Mouse (Mus musculus): ENCODE results near the gene Dnaic2. TPM values are rescaled to one million over a fixed set of nuclear protein-coding genes. Genes with fewer than 3 reads are reported as not detected.
A peak's percentile ranks its signal among the peaks of the same experiment; 100 is the strongest.

Gene Dnaic2
- total and polyA plus RNA-seq, 2 experiments from 2014 or later, result 3.2 to 3.8 TPM

GRCm38 (mm10) chr11:114683029-114683721 is 44.0 kb upstream of the Dnaic2 start:
- DNase-seq (ENCODE audit: low spot score) (no peak), ATAC-seq (ENCODE audit: low FRiP score) (no peak)
- Histone ChIP-seq H3K9me3 (ENCODE audit: low read length) (no peaks in the 10 kb centered on the region), H3K36me3 (ENCODE audit: insufficient read depth, low read length) (no peaks in the 10 kb centered on the region), H3K4me1 (ENCODE audit: insufficient read depth, low read length) (no peaks in the 10 kb centered on the region), H3K4me2 (ENCODE audit: low read depth, low read length, poor library complexity, severe bottlenecking) (no peak overlapping the region), H3K27ac (ENCODE audit: low read depth, low read length) (no peak overlapping the region), H3K9ac (replicated peaks; ENCODE audit: low read length, poor library complexity, severe bottlenecking) (no peak overlapping the region), H3K27me3 (ENCODE audit: insufficient read depth, low read length) (no peaks in the 10 kb centered on the region), H3K4me3 (ENCODE audit: low read depth, low read length) (no peak overlapping the region)
- 74% methylated on average over 10 of the region's 10 CpGs for WGBS
- no peak for TF ChIP-seq CTCF (IDR thresholded peaks at IDR 0.05)

DNA sequence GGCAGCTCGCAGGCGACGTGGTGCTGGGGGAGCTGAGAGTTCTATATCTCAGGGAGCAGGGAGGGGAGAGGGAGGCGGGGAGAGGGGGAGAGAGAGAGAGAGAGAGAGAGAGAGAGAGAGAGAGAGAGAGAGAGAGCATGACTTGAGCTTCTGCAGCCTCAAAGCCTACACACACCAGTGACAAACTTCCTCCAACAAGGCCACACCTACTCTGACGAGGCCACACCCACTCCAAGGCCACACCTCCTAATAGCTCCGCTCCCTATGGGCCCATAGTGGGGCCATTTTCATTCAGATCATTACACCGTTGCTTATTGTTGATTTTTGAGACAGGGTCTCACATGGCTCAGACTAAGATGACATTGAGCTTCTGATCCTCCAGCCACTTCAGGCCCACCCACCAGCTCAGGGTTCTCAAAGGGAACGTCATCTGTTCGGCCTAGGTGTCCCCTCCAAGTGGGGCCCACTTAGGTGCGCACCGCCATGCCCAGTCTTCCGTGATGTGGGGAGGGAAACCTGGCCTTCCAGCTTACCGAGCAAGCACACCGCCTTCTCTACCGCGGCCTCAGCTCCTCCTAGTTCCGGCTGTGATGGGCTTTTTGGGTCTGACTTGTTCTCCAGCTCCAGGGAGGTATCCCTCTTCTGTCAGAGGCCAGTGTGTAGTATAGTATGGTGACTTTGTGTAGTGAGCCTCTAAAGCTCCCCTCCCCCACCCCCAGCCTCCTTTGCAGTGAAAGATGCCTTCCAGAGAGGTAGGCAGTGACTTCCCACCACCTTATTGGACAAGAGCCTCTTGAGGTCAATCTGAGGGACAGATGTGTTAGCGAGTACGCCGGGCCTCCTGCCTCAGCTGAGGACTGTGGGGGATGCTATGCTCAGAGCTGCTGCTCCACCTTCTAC is 43.2 kb upstream of the Dnaic2 start:
- no peaks in the 10 kb centered on the region for H3K9me3 ChIP-seq (ENCODE audit: low read length)
- no peak overlapping the region for H3K4me3 ChIP-seq (ENCODE audit: low read depth, low read length)
- no peak for DNase-seq (ENCODE audit: low spot score)
- WGBS, result 72% methylated on average over 20 of the region's 20 CpGs
- H3K27ac ChIP-seq (ENCODE audit: low read depth, low read length), result no peak overlapping the region
- H3K9ac ChIP-seq (replicated peaks; ENCODE audit: low read length, poor library complexity, severe bottlenecking), result no peak overlapping the region
- H3K4me2 ChIP-seq (ENCODE audit: low read depth, low read length, poor library complexity, severe bottlenecking), result no peak overlapping the region
- no peaks in the 10 kb centered on the region for H3K27me3 ChIP-seq (ENCODE audit: insufficient read depth, low read length)
- TF ChIP-seq CTCF (IDR thresholded peaks at IDR 0.05), result no peak
- no peaks in the 10 kb centered on the region for H3K36me3 ChIP-seq (ENCODE audit: insufficient read depth, low read length)
- no peaks in the 10 kb centered on the region for H3K4me1 ChIP-seq (ENCODE audit: insufficient read depth, low read length)
- ATAC-seq (ENCODE audit: low FRiP score), result no peak

DNA sequence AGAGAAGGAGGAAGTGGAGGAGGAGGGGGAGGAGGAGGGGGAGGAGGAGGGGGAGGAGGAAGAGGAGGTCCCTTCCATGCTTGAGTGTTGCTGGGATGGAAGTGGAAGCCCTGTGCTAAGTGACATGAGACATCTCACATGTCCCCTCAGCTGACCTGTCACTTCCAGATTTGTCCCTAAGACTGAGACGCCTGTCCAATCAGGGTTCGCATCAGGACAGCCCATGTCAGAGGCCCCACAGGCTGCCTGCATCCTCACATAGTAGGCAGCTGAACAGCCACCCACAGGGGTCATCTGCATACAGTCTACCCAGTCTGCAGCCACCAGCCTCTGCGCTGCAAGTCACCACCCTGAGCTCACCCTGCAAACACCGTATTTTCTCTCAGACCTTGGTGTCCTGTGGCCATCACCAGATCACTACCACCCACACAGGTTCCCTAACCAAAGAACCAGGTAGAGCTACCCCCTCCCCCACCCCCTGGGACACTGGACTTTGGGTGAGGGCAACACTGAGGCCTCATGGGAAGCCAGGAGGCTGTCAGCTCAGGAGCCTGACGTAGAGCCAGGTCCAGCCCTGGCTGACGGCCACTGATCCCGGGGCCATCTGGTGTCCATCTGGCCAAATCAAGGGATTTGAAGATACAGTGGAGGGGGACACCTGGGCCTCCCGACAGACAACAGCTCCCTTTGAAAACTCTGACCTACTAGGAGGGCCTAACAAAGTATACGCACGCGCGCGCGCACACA is 42.4 kb upstream of the Dnaic2 start:
- Histone ChIP-seq H3K4me3 (ENCODE audit: low read depth, low read length) (no peak overlapping the region), H3K27ac (ENCODE audit: low read depth, low read length) (no peak overlapping the region), H3K4me2 (ENCODE audit: low read depth, low read length, poor library complexity, severe bottlenecking) (no peak overlapping the region), H3K36me3 (ENCODE audit: insufficient read depth, low read length) (no peaks in the 10 kb centered on the region), H3K9me3 (ENCODE audit: low read length) (no peaks in the 10 kb centered on the region), H3K9ac (replicated peaks; ENCODE audit: low read length, poor library complexity, severe bottlenecking) (no peak overlapping the region), H3K4me1 (ENCODE audit: insufficient read depth, low read length) (no peaks in the 10 kb centered on the region), H3K27me3 (ENCODE audit: insufficient read depth, low read length) (no peaks in the 10 kb centered on the region)
- DNase-seq (ENCODE audit: low spot score) (peak; percentile 75), ATAC-seq (ENCODE audit: low FRiP score) (no peak)
- TF ChIP-seq CTCF (IDR thresholded peaks at IDR 0.05), result no peak
- WGBS, result 66% methylated on average over 14 of the region's 14 CpGs

DNA sequence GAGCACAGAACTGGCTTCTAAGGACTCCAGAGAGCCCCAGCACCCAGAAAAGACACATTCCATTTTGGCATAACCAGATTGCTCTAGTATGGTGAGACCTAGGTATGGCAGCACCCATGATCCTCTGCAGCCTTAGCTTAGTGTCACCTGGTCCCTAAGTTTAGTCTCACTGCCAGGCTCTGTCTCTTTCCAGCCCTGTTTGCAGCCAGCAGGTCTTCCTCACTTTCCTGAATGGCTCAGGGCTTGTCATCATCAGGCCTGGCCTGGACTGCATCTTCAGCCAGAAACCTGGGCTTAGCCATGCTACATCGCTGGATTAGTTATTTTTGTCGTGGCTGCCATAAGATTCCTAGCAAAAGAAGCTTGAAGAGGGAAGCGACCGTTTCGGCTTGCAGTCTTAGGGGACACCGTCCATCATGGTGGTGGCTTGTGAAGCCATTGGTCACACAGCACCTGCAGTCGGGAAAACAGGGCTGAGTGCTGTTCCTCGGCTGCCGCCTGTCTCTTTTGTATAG is 41.6 kb upstream of the Dnaic2 start:
- TF ChIP-seq CTCF (IDR thresholded peaks at IDR 0.05), result no peak
- Histone ChIP-seq H3K4me2 (ENCODE audit: low read depth, low read length, poor library complexity, severe bottlenecking) (no peak overlapping the region), H3K4me3 (ENCODE audit: low read depth, low read length) (no peak overlapping the region), H3K4me1 (ENCODE audit: insufficient read depth, low read length) (no peaks in the 10 kb centered on the region), H3K27me3 (ENCODE audit: insufficient read depth, low read length) (no peaks in the 10 kb centered on the region), H3K36me3 (ENCODE audit: insufficient read depth, low read length) (no peaks in the 10 kb centered on the region), H3K9me3 (ENCODE audit: low read length) (no peaks in the 10 kb centered on the region), H3K27ac (ENCODE audit: low read depth, low read length) (no peak overlapping the region), H3K9ac (replicated peaks; ENCODE audit: low read length, poor library complexity, severe bottlenecking) (no peak overlapping the region)
- 75% methylated on average over 9 of the region's 9 CpGs for WGBS
- DNase-seq (ENCODE audit: low spot score) (no peak), ATAC-seq (ENCODE audit: low FRiP score) (no peak)

- DNase-seq (ENCODE audit: low spot score) (no peak), ATAC-seq (ENCODE audit: low FRiP score) (no peak)
- H3K4me2 ChIP-seq (ENCODE audit: low read depth, low read length, poor library complexity, severe bottlenecking), result no peak overlapping the region
- no peaks in the 10 kb centered on the region for H3K27me3 ChIP-seq (ENCODE audit: insufficient read depth, low read length)
- H3K36me3 ChIP-seq (ENCODE audit: insufficient read depth, low read length), result no peaks in the 10 kb centered on the region
- no peak overlapping the region for H3K9ac ChIP-seq (replicated peaks; ENCODE audit: low read length, poor library complexity, severe bottlenecking)
- WGBS, result 92% methylated on average over 16 of the region's 16 CpGs
- no peaks in the 10 kb centered on the region for H3K9me3 ChIP-seq (ENCODE audit: low read length)
- no peak overlapping the region for H3K27ac ChIP-seq (ENCODE audit: low read depth, low read length)
- H3K4me3 ChIP-seq (ENCODE audit: low read depth, low read length), result no peak overlapping the region
- no peak for TF ChIP-seq CTCF (IDR thresholded peaks at IDR 0.05)
- H3K4me1 ChIP-seq (ENCODE audit: insufficient read depth, low read length), result no peaks in the 10 kb centered on the region
Measured at GRCm38 (mm10) chr11:114686221-114686959, 40.8 kb upstream of the Dnaic2 start.
